Mouse (Mus musculus) heart, postnatal 0 days (tissue): ENCODE measurements at regions not wholly inside any gene's neighbourhood (a gene's known extent, or its start where the extent isn't known, plus 50 kb on each side); places are given as distances from the start of the nearest gene placed in this dataset.
A peak's percentile ranks its signal among the peaks of the same experiment; 100 is the strongest.

Experiments used
- ATAC-seq: fragments of 200-750 bp; cut with Nextera tagmentation; 2 replicates; pipeline ENCODE4 v1.8.0; 2017; ENCODE audit warnings: low read depth, moderate number of reproducible peaks, moderate library complexity; ENCODE audit not compliant: insufficient read depth
- DNase-seq: peaks from one replicate; pipeline ENCODE4 v3.0.0-alpha.2; 2016; ENCODE audit warnings: low spot score
- H3K27ac ChIP-seq: fragments of 300-500 bp; sonication (generic); 2 replicates; pipeline ENCODE4 v1.5.1; 2014; ENCODE audit warnings: low read depth, mild to moderate bottlenecking
- H3K27me3 ChIP-seq: fragments of 300-500 bp; sonication (generic); 2 replicates; pipeline ENCODE4 v1.6.1; 2014; ENCODE audit warnings: low read length, mixed read lengths; ENCODE audit not compliant: control insufficient read depth, insufficient read depth
- H3K36me3 ChIP-seq: fragments of 300-500 bp; sonication (generic); replicated peaks from 2 replicates; pipeline ENCODE4 v1.6.1; 2014; ENCODE audit warnings: low read length, mixed read lengths; ENCODE audit not compliant: control insufficient read depth, insufficient read depth
- H3K4me1 ChIP-seq: fragments of 300-500 bp; sonication (generic); 2 replicates; pipeline ENCODE4 v1.6.1; 2014; ENCODE audit warnings: antibody characterized with exemption; ENCODE audit not compliant: control insufficient read depth, insufficient read depth
- H3K4me2 ChIP-seq: fragments of 300-500 bp; sonication (generic); 2 replicates; pipeline ENCODE4 v1.6.1; 2014; ENCODE audit warnings: low read depth, mild to moderate bottlenecking, low read length, moderate library complexity
- H3K4me3 ChIP-seq: fragments of 300-500 bp; sonication (generic); 2 replicates; pipeline ENCODE4 v1.5.1; 2014; ENCODE audit warnings: low read depth, low read length
- H3K9ac ChIP-seq: fragments of 300-500 bp; sonication (generic); replicated peaks from 2 replicates; pipeline ENCODE4 v1.6.1; 2014; ENCODE audit warnings: low read depth, low read length, mixed read lengths
- H3K9me3 ChIP-seq: fragments of 300-500 bp; sonication (generic); replicated peaks from 2 replicates; pipeline ENCODE4 v1.6.1; 2016; ENCODE audit warnings: low read length; ENCODE audit not compliant: control insufficient read depth
- CTCF ChIP-seq: IDR thresholded peaks from 2 replicates; pipeline ENCODE4 v1.5.1; 2016; ENCODE audit warnings: antibody characterized with exemption, control low read depth, low read depth
- EP300 ChIP-seq: IDR thresholded peaks from 2 replicates; pipeline ENCODE4 v1.6.1; 2016; ENCODE audit warnings: antibody characterized with exemption, low read depth
- WGBS: fragments of 180-500 bp; shearing (Covaris S2); extraction: QIAGEN DNeasy Blood & Tissue Kit; methylation state at CpG from one replicate; pipeline ENCODE4 v1.1.7; 2014; 5-methylcytosine and 5-hydroxymethylcytosine counted together

DNA sequence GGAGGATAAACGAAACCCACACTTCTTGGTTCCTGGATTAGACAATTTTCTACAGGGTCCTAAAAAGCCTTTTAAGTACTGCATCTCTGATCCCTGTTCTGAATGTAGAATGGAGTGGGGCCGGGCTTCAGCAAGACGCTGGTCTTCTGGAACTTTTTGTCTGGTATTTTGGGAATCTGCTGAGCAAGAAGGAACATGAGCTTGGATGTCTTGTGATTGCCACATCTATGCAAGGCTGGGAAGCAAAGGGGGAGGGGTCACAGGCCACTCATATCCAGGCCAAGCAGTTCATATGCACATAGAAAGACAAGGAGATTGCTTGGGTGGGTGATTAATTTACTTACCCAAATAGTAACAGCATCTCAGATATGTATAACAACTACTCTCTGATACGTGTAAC, 121.5 kb downstream of the Evx1 start:
- ATAC-seq (no peak), DNase-seq (no peak)
- Histone ChIP-seq H3K27me3 (no peaks in the 10 kb centered on the region), H3K9ac (no peak overlapping the region), H3K36me3 (no peaks in the 10 kb centered on the region), H3K4me1 (0 out of 2 replicates have a peak, but pooled peaks cover 8% of the 10 kb centered on the region), H3K4me2 (no peak overlapping the region), H3K27ac (no peak overlapping the region), H3K4me3 (no peak overlapping the region), H3K9me3 (no peaks in the 10 kb centered on the region)
- TF ChIP-seq CTCF (no peak), EP300 (no peak)
- 65% methylated on average over 4 of the region's 4 CpGs for WGBS

GRCm38 (mm10) chr6:52435358-52435757, 122.1 kb downstream of the Evx1 start:
- no peaks in the 10 kb centered on the region for H3K36me3 ChIP-seq
- H3K27me3 ChIP-seq, result no peaks in the 10 kb centered on the region
- H3K4me1 ChIP-seq, result 0 out of 2 replicates have a peak, but pooled peaks cover 8% of the 10 kb centered on the region
- no peaks in the 10 kb centered on the region for H3K9me3 ChIP-seq
- ATAC-seq (no peak), DNase-seq (no peak)
- WGBS, result 90% methylated on average over 5 of the region's 5 CpGs
- no peak overlapping the region for H3K4me3 ChIP-seq
- no peak for TF ChIP-seq EP300
- no peak for TF ChIP-seq CTCF
- H3K27ac ChIP-seq, result no peak overlapping the region
- no peak overlapping the region for H3K4me2 ChIP-seq
- H3K9ac ChIP-seq, result no peak overlapping the region

- Histone ChIP-seq H3K27ac (peak overlapping the region; percentile 46), H3K9ac (no peak overlapping the region), H3K27me3 (no peaks in the 10 kb centered on the region), H3K4me3 (no peak overlapping the region), H3K4me2 (no peak overlapping the region), H3K4me1 (peaks cover 13% of the 10 kb centered on the region; the same call in 1 of the 2 replicates), H3K36me3 (no peaks in the 10 kb centered on the region), H3K9me3 (no peaks in the 10 kb centered on the region)
- WGBS, result 24% methylated on average over 8 of the region's 8 CpGs
- DNase-seq, result peak; percentile 54
- peak; percentile 69 for ATAC-seq
- TF ChIP-seq EP300 (no peak), CTCF (no peak)
These were observed 125.1 kb downstream of the Evx1 start for GRCm38 (mm10) chr6:52438366-52438765.

- Histone ChIP-seq H3K4me1 (peaks cover 14% of the 10 kb centered on the region; the same call in 1 of the 2 replicates), H3K9ac (no peak overlapping the region), H3K4me3 (no peak overlapping the region), H3K36me3 (no peaks in the 10 kb centered on the region), H3K27me3 (no peaks in the 10 kb centered on the region), H3K27ac (peak overlapping the region; percentile 46; the same call in 1 of the 2 replicates), H3K9me3 (no peaks in the 10 kb centered on the region), H3K4me2 (no peak overlapping the region)
- DNase-seq (peak; percentile 13), ATAC-seq (peak; percentile 33; the same call in 1 of the 2 replicates)
- TF ChIP-seq CTCF (no peak), EP300 (no peak)
- WGBS, result 34% methylated on average over 7 of the region's 7 CpGs
These were observed 125.9 kb downstream of the Evx1 start for GRCm38 (mm10) chr6:52439204-52439603.

DNA sequence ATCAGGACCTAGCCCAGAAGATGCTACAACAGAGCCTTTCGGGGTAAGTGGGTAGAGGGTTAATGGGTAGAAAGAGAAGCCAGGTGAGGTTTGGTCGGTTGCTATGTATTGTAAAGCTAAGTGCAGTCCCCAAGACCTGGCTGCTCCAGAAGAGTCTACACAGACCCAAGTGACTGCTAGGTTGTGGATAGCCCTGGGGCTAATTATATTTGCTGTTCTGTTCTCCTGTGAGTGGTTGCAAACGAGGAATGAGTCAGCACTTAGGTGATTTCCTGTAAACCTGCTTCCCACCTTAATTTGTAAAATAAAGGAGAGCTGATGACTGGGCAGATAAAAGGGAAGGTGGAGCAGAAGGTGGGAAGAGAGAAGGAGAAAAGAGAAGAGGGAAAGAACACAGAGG, 126.9 kb downstream of the Evx1 start:
- no peak overlapping the region for H3K27ac ChIP-seq
- no peak for DNase-seq
- no peaks in the 10 kb centered on the region for H3K9me3 ChIP-seq
- no peak overlapping the region for H3K9ac ChIP-seq
- no peak for ATAC-seq
- H3K4me1 ChIP-seq, result peaks cover 14% of the 10 kb centered on the region; the same call in 1 of the 2 replicates
- 84% methylated on average over 3 of the region's 3 CpGs for WGBS
- H3K27me3 ChIP-seq, result no peaks in the 10 kb centered on the region
- no peak for TF ChIP-seq EP300
- no peak for TF ChIP-seq CTCF
- no peak overlapping the region for H3K4me3 ChIP-seq
- H3K4me2 ChIP-seq, result no peak overlapping the region
- H3K36me3 ChIP-seq, result no peaks in the 10 kb centered on the region
